Mouse (Mus musculus) MEL (cell line): ENCODE measurements around the gene Gm49395. TPM values are rescaled to one million over a fixed set of nuclear protein-coding genes. Genes with fewer than 3 reads are reported as not detected.

Source experiments
- DNase-seq: peaks from one replicate; pipeline ENCODE4 v3.0.0; 2011; ENCODE audit warnings: low read depth, low spot score
- H3K27ac ChIP-seq: 2 replicates; pipeline ENCODE4 v1.5.1; 2012; ENCODE audit warnings: low read depth, mild to moderate bottlenecking, control low read depth, low read length, moderate library complexity; ENCODE audit not compliant: control insufficient read depth
- H3K27me3 ChIP-seq, 2 experiments: fragments of 150-350 bp in 1 of 2; sonication (generic) in 1 of 2; 2 replicates each; pipeline ENCODE4 v1.6.1; 2012; ENCODE audit warnings: low read length in 2 of 2, mild to moderate bottlenecking in 2 of 2, improper control_type of control experiment in 1 of 2, moderate library complexity in 1 of 2; ENCODE audit not compliant: insufficient read depth in 2 of 2, control insufficient read depth in 1 of 2
- H3K36me3 ChIP-seq, 2 experiments: 2 replicates each; pipeline ENCODE4 v1.6.1; 2012 to 2014; ENCODE audit warnings: low read length in 2 of 2, improper control_type of control experiment in 1 of 2, inconsistent platforms in 1 of 2, mild to moderate bottlenecking in 1 of 2; ENCODE audit not compliant: insufficient read depth in 2 of 2, control insufficient read depth in 1 of 2
- H3K4me1 ChIP-seq, 2 experiments: fragments of 150-350 bp in 1 of 2; sonication (generic) in 1 of 2; 2 replicates each; pipeline ENCODE4 v1.6.1; 2012; ENCODE audit warnings: low read length in 2 of 2, improper control_type of control experiment in 1 of 2, mild to moderate bottlenecking in 1 of 2; ENCODE audit not compliant: insufficient read depth in 2 of 2, control insufficient read depth in 1 of 2
- H3K4me3 ChIP-seq, 2 experiments: fragments of 150-350 bp in 1 of 2; sonication (generic) in 1 of 2; 2 replicates each; pipeline ENCODE4 v1.5.1; 2012; ENCODE audit warnings: low read depth in 2 of 2, low read length in 2 of 2, mild to moderate bottlenecking in 2 of 2, moderate library complexity in 2 of 2, control low read depth in 1 of 2, improper control_type of control experiment in 1 of 2; ENCODE audit not compliant: control insufficient read depth in 1 of 2, insufficient read depth in 1 of 2
- H3K79me2 ChIP-seq: 2 replicates; pipeline ENCODE4 v1.6.1; 2012; ENCODE audit warnings: mild to moderate bottlenecking, low read length, moderate library complexity; ENCODE audit not compliant: control insufficient read depth, poor library complexity, insufficient read depth
- H3K9ac ChIP-seq: 2 replicates; pipeline ENCODE4 v1.6.1; 2012; ENCODE audit warnings: low read depth, mild to moderate bottlenecking, control low read depth, low read length, moderate library complexity; ENCODE audit not compliant: control insufficient read depth, poor library complexity, severe bottlenecking
- H3K9me3 ChIP-seq: fragments of 150-350 bp; sonication (generic); replicated peaks from 2 replicates; pipeline ENCODE4 v1.6.1; 2012; ENCODE audit warnings: mild to moderate bottlenecking, low read length, improper control_type of control experiment, moderate library complexity; ENCODE audit not compliant: insufficient read depth
- CHD1 ChIP-seq: IDR thresholded peaks from 2 replicates; pipeline ENCODE4 v1.6.1; 2012; ENCODE audit warnings: low read depth, mild to moderate bottlenecking, inconsistent platforms, low read length, improper control_type of control experiment
- ETS1 ChIP-seq: IDR thresholded peaks from 2 replicates; pipeline ENCODE4 v1.6.1; 2012; ENCODE audit warnings: low read depth, mild to moderate bottlenecking, inconsistent platforms, low read length, improper control_type of control experiment, moderate library complexity
- HCFC1 ChIP-seq: IDR thresholded peaks from 2 replicates; pipeline ENCODE4 v1.6.1; 2012; ENCODE audit warnings: low read depth, mild to moderate bottlenecking, inconsistent platforms, low read length, improper control_type of control experiment, moderate library complexity
- MXI1 ChIP-seq: IDR thresholded peaks from 2 replicates; pipeline ENCODE4 v1.6.1; 2011; ENCODE audit warnings: mild to moderate bottlenecking, low read depth, low read length, improper control_type of control experiment
- MYC ChIP-seq: IDR thresholded peaks from 2 replicates; pipeline ENCODE4 v1.6.1; 2011; ENCODE audit warnings: low read depth, mild to moderate bottlenecking, low read length, improper control_type of control experiment, moderate library complexity
- NRF1 ChIP-seq: IDR thresholded peaks from 2 replicates; pipeline ENCODE4 v1.6.1; 2014; ENCODE audit warnings: low read depth, mild to moderate bottlenecking, inconsistent platforms, low read length, improper control_type of control experiment, moderate library complexity; ENCODE audit not compliant: poor library complexity, insufficient read depth, severe bottlenecking
- POLR2AphosphoS2 ChIP-seq: IDR thresholded peaks from 2 replicates; pipeline ENCODE4 v1.6.1; 2011; ENCODE audit warnings: low read length, improper control_type of control experiment
- RAD21 ChIP-seq: IDR thresholded peaks from 2 replicates; pipeline ENCODE4 v1.6.1; 2011; ENCODE audit warnings: mild to moderate bottlenecking, low read depth, low read length, improper control_type of control experiment
- RCOR1 ChIP-seq: IDR thresholded peaks from 2 replicates; pipeline ENCODE4 v1.6.1; 2012; ENCODE audit warnings: low read depth, mild to moderate bottlenecking, inconsistent platforms, low read length, improper control_type of control experiment
- SIN3A ChIP-seq: IDR thresholded peaks from 2 replicates; pipeline ENCODE4 v1.6.1; 2012; ENCODE audit warnings: low read length, improper control_type of control experiment, inconsistent platforms
- SMC3 ChIP-seq: IDR thresholded peaks from 2 replicates; pipeline ENCODE4 v1.6.1; 2011; ENCODE audit warnings: low read depth, low read length, improper control_type of control experiment
- TCF12 ChIP-seq: IDR thresholded peaks from 2 replicates; pipeline ENCODE4 v1.6.1; 2014; ENCODE audit warnings: low read depth, mild to moderate bottlenecking, inconsistent platforms, low read length, improper control_type of control experiment, moderate library complexity
- UBTF ChIP-seq: IDR thresholded peaks from 2 replicates; pipeline ENCODE4 v1.6.1; 2012; ENCODE audit warnings: low read depth, mild to moderate bottlenecking, inconsistent platforms, low read length, improper control_type of control experiment, moderate library complexity, borderline replicate concordance; ENCODE audit not compliant: insufficient read depth
- USF1 ChIP-seq: IDR thresholded peaks from 2 replicates; pipeline ENCODE4 v1.6.1; 2014; ENCODE audit warnings: low read depth, mild to moderate bottlenecking, inconsistent platforms, low read length, improper control_type of control experiment, moderate library complexity
- USF2 ChIP-seq, 2 experiments: IDR thresholded peaks; 2 replicates each; pipeline ENCODE4 v1.6.1; 2011 to 2012; ENCODE audit warnings: improper control_type of control experiment in 2 of 2, low read length in 2 of 2, borderline replicate concordance in 1 of 2, inconsistent platforms in 1 of 2, low read depth in 1 of 2, mild to moderate bottlenecking in 1 of 2; ENCODE audit not compliant: insufficient read depth in 1 of 2
- ZNF384 ChIP-seq: IDR thresholded peaks from 2 replicates; pipeline ENCODE4 v1.6.1; 2012; ENCODE audit warnings: low read depth, mild to moderate bottlenecking, inconsistent platforms, low read length, improper control_type of control experiment
- polyA plus RNA-seq, 2 experiments: library from polyadenylated mRNA; stranded (reverse) in 1 of 2; unstranded in 1 of 2; fragments of >175 nt in 1 of 2; fragments of >200 nt in 1 of 2; gene quantifications; 2 replicates each; pipeline versions ENCODE4 v1.2.1 to v1.2.4; 2012; ENCODE audit warnings: low replicate concordance in 2 of 2, low read depth in 1 of 2; ENCODE audit not compliant: insufficient read length in 2 of 2, insufficient read depth in 1 of 2, missing spikeins in 1 of 2
- total RNA-seq: library from RNA; depleted of rRNA; stranded (reverse); fragments of 300-350 nt; gene quantifications from 2 replicates; pipeline ENCODE4 v1.2.3, GENCODE M21; 2012

Gene Gm49395
- total and polyA plus RNA-seq, 3 experiments, result 0.31 TPM; not detected in 2

GRCm38 (mm10) chr13:115118195-115118594 is 16.5 kb upstream of the Gm49395 start:
- H3K9me3 ChIP-seq, result no peaks in the 10 kb centered on the region
- H3K79me2 ChIP-seq, result no peaks in the 10 kb centered on the region
- H3K9ac ChIP-seq, result no peak overlapping the region
- TF ChIP-seq RAD21, result no peak
- no peak for TF ChIP-seq HCFC1
- no peak for TF ChIP-seq ZNF384
- TF ChIP-seq SIN3A, result no peak
- no peak for TF ChIP-seq MXI1
- TF ChIP-seq USF2 (IDR thresholded peaks at IDR 0.05; ENCODE audit: borderline replicate concordance in 1 of 2, insufficient read depth in 1 of 2, low read depth in 1 of 2, low read length in 2 of 2), result no peak
- TF ChIP-seq UBTF, result no peak
- no peak for TF ChIP-seq MYC
- no peak overlapping the region for H3K4me3 ChIP-seq
- no peaks in the 10 kb centered on the region for H3K4me1 ChIP-seq
- no peak overlapping the region for H3K27ac ChIP-seq
- H3K36me3 ChIP-seq, result no peaks in the 10 kb centered on the region
- no peak for DNase-seq
- H3K27me3 ChIP-seq, result no peaks in the 10 kb centered on the region

GRCm38 (mm10) chr13:115116930-115117621 is 15.4 kb upstream of the Gm49395 start:
- H3K4me3 ChIP-seq, result no peak overlapping the region
- H3K9me3 ChIP-seq, result no peaks in the 10 kb centered on the region
- TF ChIP-seq TCF12 (no peak), NRF1 (no peak), RCOR1 (no peak), USF2 (IDR thresholded peaks at IDR 0.05; ENCODE audit: borderline replicate concordance in 1 of 2, insufficient read depth in 1 of 2, low read depth in 1 of 2, low read length in 2 of 2) (no peak), ETS1 (no peak), POLR2AphosphoS2 (no peak), USF1 (no peak), CHD1 (no peak), SMC3 (no peak)
- TF ChIP-seq, all 39 proteins: peak for 0
- H3K27me3 ChIP-seq, result no peaks in the 10 kb centered on the region
- H3K9ac ChIP-seq, result no peak overlapping the region
- no peaks in the 10 kb centered on the region for H3K79me2 ChIP-seq
- DNase-seq, result no peak
- H3K27ac ChIP-seq, result no peak overlapping the region
- H3K4me1 ChIP-seq, result no peaks in the 10 kb centered on the region
- no peaks in the 10 kb centered on the region for H3K36me3 ChIP-seq
